Comparison of ENCODE assay signal across 7 mouse cellular contexts in the genomic region with DNA sequence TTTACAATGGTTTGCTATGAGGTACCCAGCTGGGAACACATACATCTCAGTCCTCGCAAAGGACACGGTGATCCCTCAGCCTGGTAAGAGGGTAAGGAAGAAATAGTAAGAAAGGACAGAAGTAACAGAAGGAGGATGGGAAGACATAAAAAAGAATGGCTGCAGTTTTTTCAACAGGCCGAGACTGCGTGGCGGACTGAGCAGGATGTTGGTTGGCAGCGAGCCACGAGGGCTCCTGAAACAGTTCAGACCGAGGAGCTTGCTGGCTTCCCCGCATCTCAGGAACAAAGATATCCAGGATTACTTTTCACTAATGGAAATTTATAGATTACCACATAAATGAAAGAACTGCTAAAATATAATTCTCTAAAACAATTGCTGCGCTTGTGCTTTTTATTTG.
A peak's percentile ranks its signal among the peaks of the same experiment; 100 is the strongest.
DNase-seq lines count a peak whose midpoint lies in the region; ATAC-seq lines count a peak whose summit lies in the region.

No protein-coding gene starts in this region.

- H3K36me3 ChIP-seq in intestine, embryonic 15.5 days = no peaks in the 10 kb centered on the region
- no peaks in the 10 kb centered on the region for H3K36me3 ChIP-seq in intestine, embryonic 16.5 days (ENCODE audit: control insufficient read depth, insufficient read depth, low read length)

- ATAC-seq in intestine, embryonic 15.5 days = no peak
- no peak for ATAC-seq in intestine, embryonic 16.5 days

- WGBS in intestine, embryonic 15.5 days = 32% methylated on average over 10 of the region's 10 CpGs
- WGBS in intestine, embryonic 16.5 days = 49% methylated on average over 10 of the region's 10 CpGs

- DNase-seq in adrenal gland, postnatal 25 days = peak; percentile 59
- DNase-seq in cerebellum, adult 8-10 months = peak; percentile 47
- peak; percentile 72 to 84 for DNase-seq in kidney, postnatal 25 days
- no peak for DNase-seq in spleen, postnatal 10 days (ENCODE audit: low spot score in 2 of 2)
- DNase-seq in embryo, embryonic 11 days = no peak

- no peaks in the 10 kb centered on the region for H3K4me1 ChIP-seq in intestine, embryonic 15.5 days (replicated peaks)
- H3K4me1 ChIP-seq in intestine, embryonic 16.5 days (ENCODE audit: control insufficient read depth, insufficient read depth, low read length) = peaks cover 6% of the 10 kb centered on the region; the same call in 1 of the 2 replicates

- H3K9me3 ChIP-seq in intestine, embryonic 15.5 days = no peaks in the 10 kb centered on the region
- H3K9me3 ChIP-seq in intestine, embryonic 16.5 days (ENCODE audit: control insufficient read depth, low read length) = no peaks in the 10 kb centered on the region

- H3K4me2 ChIP-seq in intestine, embryonic 15.5 days (replicated peaks) = no peak overlapping the region
- no peak overlapping the region for H3K4me2 ChIP-seq in intestine, embryonic 16.5 days (ENCODE audit: low read depth, low read length)

- H3K27me3 ChIP-seq in intestine, embryonic 15.5 days (replicated peaks) = no peaks in the 10 kb centered on the region
- H3K27me3 ChIP-seq in intestine, embryonic 16.5 days (replicated peaks; ENCODE audit: control insufficient read depth, insufficient read depth, low read length) = no peaks in the 10 kb centered on the region

- no peak overlapping the region for H3K4me3 ChIP-seq in intestine, embryonic 15.5 days (replicated peaks)
- H3K4me3 ChIP-seq in intestine, embryonic 16.5 days (ENCODE audit: low read length) = no peak overlapping the region

- 0 out of 2 replicates have a peak overlapping the region, but pooled peaks have one; percentile 36 for H3K27ac ChIP-seq in intestine, embryonic 15.5 days
- H3K27ac ChIP-seq in intestine, embryonic 16.5 days (ENCODE audit: low read length) = no peak overlapping the region

- no peak overlapping the region for H3K9ac ChIP-seq in intestine, embryonic 15.5 days
- no peak overlapping the region for H3K9ac ChIP-seq in intestine, embryonic 16.5 days (ENCODE audit: low read depth, low read length)

Comparison
In these comparisons a context has a peak if more than half of its experiments do, and no peak if none do; other contexts are left out.
1. DNase-seq: peak in adrenal gland, postnatal 25 days (single experiment), cerebellum, adult 8-10 months (single experiment) and kidney, postnatal 25 days (2 of 2); none in spleen, postnatal 10 days (0 of 2) and embryo, embryonic 11 days (single experiment).